Mouse (Mus musculus) heart, adult 11 months (tissue): ENCODE measurements around the gene Cep63.
A peak's percentile ranks its signal among the peaks of the same experiment; 100 is the strongest.

Source experiments
- DNase-seq: peaks from one replicate; pipeline ENCODE4 v3.0.0; 2022

Gene Cep63

DNA sequence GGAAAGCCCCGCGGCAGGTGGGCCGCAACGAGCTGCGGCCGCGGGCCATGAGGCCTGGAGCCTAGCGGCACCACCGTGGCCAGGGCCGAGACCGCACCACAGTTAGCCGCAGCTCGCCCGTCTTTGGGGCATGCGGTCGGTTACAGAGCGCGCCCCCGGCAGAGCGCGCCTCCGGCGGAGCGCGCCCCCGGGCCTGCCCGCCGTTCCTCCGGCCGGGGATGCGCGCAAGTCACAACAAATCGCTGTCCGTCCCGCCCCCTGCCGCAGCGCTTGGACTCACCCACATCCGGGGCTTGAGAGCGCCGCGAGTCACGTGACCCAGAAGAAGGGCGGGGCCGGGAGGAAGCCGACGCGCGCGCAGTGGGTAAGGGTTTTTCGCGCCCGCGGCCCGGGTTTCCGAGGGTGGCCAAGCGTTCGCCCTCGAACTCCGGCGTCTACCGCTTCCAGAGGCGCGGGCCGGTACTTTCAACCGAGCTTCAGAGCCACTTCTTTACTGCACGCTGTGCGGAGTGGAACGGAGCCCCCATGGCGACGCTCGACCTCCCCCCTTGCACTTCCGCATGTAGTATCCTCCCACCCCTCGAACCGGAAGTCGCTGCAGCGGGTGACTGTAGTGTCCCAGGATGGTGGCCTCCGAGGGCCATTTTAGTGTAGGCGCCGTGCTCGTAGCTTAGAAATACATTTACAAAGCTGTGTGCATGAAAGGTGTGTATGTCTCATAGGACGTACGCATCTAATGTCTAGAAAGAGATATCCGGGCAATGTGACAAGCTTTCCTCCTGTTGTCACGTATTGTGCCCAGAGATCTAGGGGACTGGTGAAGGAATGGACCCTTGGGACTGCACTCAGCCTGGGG, at the start of gene Cep63, which contains the start of gene Anapc13:
Cep63 (minus strand) TSS at position 552 of the 856 bp plus-strand sequence.
Anapc13 (plus strand) TSS at position 314 of the 856 bp plus-strand sequence.
- DNase-seq: peak; percentile 100

DNA sequence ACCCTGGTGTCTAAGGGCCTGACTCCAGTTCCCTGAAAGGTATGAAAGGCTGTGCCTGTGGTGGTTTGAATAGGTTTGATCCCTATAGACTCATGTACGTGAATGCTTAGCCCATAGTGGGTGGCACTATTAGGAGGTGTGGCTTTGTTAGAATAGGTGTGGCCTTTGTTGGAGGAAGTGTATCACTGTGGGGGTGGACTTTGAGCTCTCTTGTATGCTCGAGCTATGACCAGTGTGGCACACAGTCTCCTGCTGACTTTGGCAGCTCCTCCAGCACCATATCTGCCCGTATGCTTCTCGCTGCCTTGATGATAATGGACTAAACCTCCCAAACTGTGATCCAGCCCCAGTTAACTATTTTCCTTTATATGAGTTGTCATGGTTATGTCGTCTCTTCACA, 49.6 kb upstream of the Cep63 start:
- DNase-seq: no peak

DNA sequence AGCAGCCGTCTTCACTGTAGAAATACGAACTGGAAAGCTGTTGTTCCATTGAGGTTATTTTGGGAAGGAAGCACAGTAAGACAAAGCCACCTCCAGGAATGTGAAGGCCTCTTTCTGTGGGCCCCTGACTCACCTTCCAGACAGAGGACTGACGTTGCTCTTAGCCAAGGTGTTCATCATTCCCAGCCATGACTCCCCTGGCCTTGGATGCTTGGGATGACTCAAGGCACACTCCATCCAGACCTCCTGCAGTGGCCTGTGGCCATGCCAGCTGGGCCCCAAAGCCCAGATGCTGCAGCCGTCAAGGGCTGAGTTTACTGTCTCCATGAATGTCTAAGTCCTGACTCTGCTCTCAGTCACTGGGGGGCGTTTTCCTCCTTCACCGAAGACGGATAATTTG, 47.0 kb upstream of the Cep63 start:
- DNase-seq: no peak

DNA sequence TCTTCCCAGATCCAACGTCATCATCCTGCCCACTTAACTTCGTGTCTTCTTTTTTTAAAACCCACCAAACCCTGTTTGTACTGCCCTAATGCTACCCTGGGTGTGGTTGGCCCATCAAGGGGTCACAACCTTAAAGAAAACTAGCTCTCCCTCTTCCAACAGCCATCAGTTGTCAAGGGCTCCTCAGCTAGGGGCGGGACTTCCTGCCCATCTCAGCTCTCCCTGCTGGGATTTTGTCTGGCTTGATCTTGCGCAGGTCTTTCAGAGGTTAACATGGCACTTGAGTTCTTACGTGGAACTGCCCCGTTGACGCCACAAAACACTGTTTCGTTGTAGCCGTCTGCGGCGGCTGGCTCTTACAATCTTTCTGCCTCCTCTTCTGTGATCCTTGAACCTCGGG, 42.6 kb upstream of the Cep63 start:
- peak; percentile 70 for DNase-seq

DNA sequence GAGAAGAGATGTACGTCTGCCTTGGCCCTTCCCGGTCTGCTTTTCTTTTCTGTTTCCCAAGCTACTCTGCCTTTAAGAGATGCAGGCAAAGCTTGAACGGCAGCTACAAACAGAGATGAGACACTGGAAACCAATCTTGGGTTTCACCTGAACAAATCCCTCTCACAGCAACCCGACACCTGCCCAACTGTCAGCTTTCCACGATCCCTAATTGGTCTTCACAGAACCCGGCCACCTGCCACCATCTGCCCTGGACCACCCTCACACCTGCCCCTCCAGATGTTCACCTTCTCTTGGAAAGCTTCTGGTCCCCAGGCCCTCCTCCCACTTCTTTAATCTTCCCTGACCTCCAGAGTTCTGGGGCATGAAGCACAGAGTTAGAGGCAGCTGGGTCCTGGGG, 41.8 kb upstream of the Cep63 start:
- peak; percentile 27 for DNase-seq

DNA sequence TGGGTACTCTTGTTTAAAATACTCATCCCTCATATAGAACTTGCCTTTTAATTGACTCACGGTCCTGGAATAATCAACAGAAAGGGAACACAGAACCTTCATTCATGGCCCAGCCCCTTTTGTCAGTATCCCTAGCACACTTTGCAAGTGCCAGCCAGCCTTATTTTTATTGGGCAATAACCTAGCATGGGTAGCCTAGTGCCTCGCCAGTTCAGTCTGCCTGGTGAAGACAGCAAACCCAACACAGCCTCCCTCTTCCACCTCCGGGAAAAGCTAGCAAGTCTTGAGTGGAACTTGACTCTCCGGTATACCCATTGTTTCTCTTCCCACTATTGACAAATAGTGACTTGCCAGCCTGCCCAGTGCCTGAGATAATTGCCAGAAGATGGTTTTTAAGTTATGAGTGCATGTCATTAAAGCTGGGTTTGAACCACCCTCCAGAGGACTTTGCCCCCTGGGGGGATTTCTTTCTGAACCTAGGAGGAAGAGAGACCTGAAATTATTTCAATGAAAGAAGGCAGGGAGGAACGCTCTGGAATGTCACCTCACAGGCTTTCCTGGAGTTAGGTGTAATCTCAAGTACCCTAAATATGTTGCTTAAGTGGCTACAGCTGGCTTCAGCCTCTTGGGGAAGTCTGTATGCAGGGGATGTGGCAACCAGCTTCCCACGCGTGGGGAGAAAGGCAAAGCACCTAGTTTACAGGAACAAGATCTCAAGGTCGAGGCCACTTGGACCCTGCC, 30.2 kb upstream of the Cep63 start:
- no peak for DNase-seq

DNA sequence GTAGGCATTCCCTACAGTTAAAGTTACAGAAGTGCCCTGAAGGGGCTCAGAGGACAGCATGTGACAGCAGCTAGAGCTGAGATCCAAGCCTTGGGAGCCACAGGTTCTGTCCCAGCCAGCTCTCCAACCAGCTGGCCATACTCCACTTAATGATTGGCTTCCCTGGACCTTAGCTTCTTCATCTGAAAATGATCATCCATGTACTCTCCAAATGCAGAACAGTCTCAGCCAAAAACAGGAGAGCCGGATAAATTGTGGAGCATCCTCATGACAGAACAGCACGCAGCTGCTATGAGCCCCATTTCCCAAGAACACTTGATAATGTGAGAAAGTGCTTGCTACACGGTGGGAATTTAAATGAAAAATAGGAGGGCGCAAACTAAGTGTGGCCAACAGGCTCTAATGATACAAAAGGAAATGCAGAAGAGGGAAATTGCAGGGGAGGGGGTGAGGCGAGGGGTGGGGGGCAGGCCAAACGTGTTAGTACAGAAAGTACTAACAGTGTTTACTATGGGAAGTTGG, 24.9 kb upstream of the Cep63 start:
- DNase-seq: no peak

DNA sequence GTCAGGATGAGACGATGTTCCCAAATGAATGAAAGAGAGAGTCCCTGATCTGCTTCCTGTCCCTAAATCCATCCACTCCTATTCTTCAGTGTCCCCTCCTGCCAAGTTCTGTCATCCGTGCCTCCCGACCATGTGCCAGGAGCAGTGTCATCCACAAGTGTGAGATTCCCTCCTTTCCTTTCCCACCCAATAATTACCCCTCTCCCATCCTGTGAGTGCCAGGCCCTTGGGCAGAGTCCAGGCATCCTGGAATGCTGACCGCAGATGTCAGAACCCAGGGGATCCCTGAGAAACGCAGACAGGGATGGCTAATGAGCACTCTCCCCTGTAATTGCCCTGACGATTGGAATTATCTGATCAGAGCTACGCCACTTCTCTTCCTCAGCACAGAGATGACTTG, 24.3 kb upstream of the Cep63 start:
- peak; percentile 93 for DNase-seq

DNA sequence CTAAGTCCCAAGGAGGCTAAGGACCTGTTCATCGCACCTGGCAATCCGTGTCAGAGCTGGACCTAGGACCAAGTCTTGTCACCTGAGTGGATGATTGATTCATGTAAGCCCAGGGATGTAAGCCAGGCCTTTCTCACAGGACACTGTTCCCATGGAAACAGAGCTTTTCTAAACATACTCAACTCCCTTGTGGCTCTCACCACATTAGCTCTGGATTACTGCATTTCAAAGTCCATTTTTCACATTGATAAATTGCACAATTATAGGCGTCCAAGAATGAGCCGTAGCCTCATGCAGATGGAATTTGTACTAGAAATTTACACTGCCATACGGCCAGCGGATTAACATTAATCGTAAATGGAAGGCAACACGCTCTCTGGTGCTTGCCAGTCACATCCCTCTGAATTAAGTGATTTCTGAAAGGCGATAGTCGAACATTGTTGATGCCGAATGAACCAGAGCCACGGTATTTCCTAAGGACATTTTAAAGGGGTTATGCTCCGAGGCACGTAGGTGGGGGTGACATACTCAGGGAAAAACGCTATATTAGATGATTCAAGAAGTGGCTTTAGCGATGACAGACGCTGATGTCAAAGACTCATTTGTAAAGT, 23.7 kb upstream of the Cep63 start:
- DNase-seq: no peak

DNA sequence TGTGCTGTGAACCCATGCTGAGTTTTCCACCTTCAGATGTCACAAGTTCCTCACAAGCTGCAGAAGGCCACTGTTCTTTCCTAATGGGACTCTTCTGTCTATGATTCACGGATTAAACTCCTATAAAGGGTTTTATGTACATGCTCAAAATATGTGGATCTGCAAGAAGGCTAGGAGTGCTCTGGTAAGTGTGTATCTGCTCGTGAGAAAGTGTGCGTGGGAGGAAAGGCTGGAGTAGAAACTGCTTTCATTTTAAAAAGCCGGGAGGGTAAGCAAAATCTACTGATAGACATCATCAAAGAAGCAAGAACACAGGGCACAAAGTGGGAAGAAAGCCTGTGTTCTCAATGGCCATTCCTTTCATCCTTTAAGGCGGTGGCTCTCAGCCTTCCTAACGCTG, 20.7 kb upstream of the Cep63 start:
- DNase-seq: no peak

DNA sequence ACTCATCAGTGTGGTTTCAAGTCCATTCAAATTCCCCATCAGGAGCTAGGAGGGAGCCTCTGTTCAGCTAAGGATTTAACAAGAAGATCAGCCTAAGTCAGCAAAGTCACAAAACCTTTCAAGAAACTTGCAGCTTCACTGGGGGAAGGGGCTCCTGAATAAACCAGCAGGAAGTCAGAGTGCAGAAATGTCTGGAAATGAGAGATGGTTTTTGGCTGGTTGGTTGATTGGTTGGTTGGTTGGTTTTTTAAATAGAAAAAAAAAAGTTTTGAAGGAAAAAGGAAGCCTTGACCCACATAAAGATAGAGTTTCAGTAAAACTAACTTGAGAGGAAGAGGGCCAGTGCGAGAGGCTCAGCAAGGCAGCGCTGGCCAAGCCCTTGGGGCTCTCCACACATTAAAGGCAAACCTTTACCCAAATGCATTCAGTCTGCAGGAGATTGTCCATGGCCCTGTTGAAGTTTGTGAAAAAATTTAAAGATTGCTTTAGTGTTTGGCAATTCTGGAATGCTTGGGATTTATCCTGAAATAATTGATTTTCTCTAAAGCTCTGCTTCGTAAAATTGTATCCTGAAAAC, 18.9 kb upstream of the Cep63 start:
- DNase-seq: no peak

DNA sequence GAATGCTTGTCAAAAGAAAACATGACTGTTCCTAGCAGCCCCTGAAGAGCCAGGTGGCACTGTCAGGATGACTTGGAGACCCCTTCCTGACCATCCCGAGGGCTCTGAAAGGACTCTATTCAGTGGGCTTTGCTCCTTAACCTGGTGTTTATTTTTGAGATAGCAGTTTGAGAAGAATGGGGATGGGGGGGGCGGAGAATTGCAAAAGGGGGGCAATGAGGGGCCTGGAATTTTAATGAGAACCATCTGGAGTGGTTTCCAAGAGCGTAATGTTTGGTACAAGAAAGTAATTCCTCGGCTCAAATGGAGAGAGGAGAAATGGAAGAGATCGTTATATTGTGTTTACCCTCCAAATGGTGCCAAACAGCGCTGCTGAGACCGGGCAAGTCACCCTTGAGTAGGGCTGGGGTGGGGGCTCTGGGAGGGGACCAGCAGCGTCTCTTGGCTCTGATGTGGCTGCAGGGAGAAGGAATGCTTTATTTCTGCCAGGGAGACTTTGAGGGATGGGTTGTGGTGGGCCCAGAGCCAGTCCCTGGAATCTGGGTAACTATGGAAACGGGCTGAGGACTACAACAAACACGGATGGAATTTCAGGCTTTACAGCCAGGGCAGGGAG, 17.3 kb upstream of the Cep63 start:
- peak; percentile 98 for DNase-seq

DNA sequence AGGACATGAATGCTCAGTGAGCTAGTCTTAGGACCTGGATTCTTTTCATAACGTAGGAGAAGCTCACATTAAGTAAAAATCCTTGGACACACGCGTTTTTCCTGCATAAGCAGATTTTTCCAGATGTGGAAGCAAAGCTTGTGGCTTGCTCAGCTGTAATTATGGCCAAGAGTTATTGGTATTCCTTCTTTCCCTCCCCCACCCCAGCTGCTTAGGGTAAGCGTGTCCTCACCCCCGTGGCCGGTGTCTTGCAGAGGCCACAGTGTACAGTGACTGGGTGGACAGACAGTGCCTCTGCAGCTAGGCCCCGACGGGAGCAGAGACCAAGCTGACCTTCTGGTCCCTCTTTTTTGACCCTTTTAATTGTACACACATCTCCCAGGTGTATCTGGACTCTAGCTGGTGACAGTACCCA, 16.7 kb upstream of the Cep63 start:
- DNase-seq: peak; percentile 95

DNA sequence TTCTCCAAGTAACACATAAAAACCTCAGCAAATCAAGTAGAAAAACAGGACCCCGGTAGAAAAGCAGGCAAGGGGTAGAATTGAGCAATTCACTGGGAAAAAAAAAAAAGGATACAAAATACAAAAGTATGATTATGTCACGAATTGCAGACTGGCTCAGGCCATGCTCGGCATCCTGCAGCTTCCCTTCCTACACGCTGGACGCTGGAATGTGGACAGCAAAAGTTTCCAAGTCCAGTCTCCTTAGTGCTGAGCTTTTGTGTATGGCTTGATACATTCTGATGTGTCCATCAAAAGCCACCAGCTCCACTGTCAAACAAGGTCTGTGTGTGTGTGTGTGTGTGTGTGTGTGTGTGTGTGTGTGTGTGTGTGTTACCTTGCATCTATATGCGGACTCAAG, 15.2 kb upstream of the Cep63 start:
- DNase-seq: no peak

DNA sequence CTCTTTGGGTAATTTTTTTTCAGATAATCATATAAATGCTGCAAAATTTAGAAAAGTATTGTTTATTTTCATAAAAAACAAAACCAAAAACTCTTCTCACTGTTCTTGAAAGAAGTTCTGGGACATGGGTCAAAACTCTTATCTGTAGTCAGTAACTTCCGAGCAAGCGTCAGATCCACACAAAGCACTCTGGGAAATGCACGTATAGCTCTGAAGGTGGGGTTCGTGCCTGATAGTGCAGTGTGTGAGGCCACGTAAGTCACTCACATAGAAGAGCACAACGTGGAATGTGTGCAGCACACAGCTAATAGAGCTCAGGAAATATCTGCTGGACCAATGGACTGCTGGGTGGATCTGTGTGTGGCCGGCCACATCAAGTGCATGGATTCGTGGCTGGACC, 13.2 kb upstream of the Cep63 start:
- DNase-seq: no peak

DNA sequence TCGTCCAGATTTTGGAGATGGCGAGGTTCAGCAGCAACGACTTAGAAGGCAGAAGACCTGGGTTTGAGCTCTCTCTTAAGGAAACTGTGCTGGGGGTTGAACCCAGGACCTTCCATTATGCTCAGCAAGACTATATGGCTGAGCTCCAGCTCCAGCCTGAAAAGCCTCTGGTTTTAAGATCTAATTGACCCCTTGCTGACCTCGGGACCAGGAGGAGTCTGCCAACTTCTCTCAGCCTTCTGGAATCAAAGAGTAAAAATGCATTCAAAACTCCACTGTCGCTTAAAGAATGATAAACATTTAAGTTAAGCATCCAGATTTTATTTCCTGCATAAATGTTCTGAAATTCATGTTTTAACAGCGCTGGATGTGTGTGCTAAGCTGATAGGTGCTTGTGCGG, 12.6 kb upstream of the Cep63 start:
- no peak for DNase-seq

DNA sequence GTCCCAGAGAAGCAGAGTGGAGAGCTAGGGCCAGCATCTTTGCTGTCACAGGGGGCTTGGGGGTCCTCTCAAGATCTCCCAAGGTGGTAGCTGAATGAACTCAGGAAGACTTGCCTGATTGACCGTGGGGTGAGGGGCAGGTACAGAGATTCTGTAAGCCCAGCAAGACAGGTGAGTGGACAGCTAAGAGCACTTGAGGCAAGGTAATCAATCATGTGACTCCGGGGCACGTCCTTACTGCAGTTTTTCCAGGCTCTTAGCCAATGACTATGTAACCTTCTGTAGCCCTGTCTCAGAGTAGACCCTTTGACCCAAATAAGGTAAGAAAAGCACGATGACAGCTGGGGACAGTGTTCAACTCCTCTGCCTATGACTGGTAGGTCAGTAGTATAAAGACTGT, 10.8 kb upstream of the Cep63 start:
- DNase-seq: no peak

DNA sequence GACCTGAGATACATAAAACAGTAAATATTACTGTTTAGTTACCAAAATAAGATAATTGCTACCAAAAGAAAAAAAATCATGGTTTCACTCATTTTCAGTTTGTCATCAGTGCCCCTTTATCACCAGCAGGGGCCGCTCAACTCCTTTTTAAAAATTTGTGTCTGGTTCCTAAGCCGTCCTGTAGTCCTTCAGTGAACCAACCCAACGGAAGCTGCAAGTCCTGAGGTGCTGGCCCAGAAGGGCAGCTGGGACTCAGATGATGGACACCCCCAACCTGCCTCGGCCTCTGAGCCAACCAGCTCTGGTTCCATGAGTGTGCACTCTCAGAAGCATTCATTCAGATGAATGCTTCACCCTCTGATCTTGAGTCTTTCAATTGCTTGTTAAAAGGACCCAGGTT, 10.2 kb upstream of the Cep63 start:
- no peak for DNase-seq

DNA sequence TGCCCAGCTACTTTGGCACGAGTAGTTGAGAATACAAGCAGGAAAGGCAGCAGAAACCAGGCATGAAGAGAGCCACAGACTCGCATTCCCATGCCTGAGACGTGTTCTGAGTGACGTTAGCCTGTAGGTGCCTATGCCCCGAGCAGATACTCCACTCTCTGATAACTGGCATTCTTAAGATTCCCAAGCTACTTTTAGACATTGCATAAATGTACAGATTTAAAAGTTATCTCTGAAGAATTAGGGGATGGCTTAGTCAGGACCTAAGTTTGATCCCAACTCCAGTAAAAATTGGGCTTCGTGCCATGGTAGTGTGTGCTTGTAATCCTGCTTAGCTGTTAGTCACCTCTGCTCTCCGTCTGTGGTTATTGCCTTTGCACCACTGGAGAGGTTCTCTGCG, 8.1 kb upstream of the Cep63 start:
- DNase-seq: no peak

DNA sequence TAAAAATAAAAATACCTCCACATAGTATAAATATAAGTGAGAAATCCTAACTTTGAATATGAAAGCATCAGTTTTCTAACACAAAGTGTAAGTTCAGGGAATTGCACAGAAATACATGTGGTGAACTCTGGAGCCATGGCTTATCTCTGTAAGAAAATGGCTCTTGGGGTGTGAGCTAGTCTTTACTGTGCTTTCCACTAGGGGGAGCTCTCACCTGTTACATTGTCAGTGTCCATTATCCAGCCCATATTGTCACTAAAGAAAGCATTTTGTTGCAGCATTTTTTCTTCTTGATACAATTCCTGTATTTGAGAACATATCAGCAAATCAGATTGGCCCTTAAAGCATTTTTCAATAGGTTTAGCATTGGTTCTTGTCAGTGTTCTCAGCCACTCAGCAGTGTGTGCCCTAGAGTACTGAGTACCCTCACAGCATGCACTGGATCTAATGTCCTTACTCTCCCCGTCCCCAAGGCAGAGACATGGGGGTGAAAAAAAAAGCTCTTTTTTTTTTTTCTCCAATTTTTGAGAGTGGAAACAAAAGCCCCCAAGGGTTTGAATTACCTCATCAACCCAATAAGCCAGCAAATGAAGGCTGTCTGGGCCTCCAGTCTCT, 6.7 kb upstream of the Cep63 start:
- no peak for DNase-seq

DNA sequence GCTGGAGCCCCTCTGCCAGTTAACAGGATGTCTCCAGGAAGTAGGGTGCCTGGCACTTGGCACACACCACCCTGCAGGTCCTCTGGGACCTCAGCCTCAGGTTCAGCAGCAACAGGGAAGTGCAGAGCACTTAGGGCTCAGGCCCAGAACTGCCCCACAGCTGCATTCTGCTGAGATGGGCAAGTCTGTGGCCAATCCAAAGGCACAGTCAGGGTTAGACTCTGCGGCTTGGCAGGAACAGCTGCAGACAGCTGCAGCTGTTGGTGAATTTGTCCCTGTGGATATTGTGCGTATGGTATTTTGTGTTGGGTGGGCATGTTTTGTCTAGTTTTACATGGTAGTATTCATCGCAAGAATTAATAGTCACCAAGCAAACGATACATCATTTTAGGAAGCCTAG, 5.8 kb upstream of the Cep63 start:
- DNase-seq: peak; percentile 94

DNA sequence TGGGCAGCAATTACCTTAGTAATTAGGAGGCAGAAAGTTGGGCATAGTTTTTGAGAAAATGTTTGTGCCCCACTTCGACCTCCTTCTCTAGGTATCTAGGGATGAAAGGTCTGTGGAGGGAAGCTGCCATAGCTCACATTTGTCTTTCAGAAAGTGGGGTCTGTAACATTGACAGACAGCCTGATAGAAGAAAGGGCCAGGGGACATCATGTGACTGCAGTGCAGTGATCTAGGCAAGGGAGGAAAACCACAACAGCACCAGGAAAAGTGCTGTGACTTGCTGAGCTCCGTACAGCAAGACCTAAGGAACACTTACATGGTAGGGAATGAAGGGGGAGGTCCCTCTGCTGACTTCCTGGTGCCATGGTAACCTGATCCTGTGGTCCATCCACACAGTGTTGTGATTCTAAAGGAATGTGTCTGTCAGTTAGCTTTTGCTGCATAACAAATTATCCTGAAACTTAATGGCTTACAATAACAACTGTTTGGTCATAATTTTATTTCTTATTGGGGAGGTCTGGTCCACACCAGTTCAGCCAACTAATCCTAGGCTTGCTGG, 5.3 kb upstream of the Cep63 start:
- DNase-seq: no peak
